Mouse (Mus musculus) myocyte (in vitro differentiated cells): Measurements from ENCODE around the gene Rpl38. TPM values are rescaled to one million over a fixed set of nuclear protein-coding genes. Genes with fewer than 3 reads are reported as not detected.

Source experiments
- H3K27me3 ChIP-seq: one replicate; pipeline ENCODE4 v1.6.1; 2011; ENCODE audit not compliant: control insufficient read depth, insufficient read depth, insufficient read length
- H3K36me3 ChIP-seq: one replicate; pipeline ENCODE4 v1.6.1; 2011; ENCODE audit not compliant: control insufficient read depth, insufficient read depth
- H3K4me2 ChIP-seq: one replicate; pipeline ENCODE4 v1.6.1; 2011; ENCODE audit warnings: low read depth, control low read depth
- H3K4me3 ChIP-seq: one replicate; pipeline ENCODE4 v1.5.1; 2011; ENCODE audit warnings: mild to moderate bottlenecking, control low read depth, moderate library complexity
- H3K79me2 ChIP-seq: one replicate; pipeline ENCODE4 v1.6.1; 2011; ENCODE audit not compliant: control insufficient read depth, insufficient read depth
- H3ac ChIP-seq: one replicate; pipeline ENCODE4 v1.6.1; 2011; ENCODE audit not compliant: control insufficient read depth, insufficient read length
- CEBPB ChIP-seq: IDR thresholded peaks from 2 replicates; pipeline ENCODE4 v1.6.1; 2011; ENCODE audit warnings: mild to moderate bottlenecking, moderate library complexity; ENCODE audit not compliant: poor library complexity, insufficient read depth, severe bottlenecking
- E2F4 ChIP-seq: IDR thresholded peaks from one replicate; pipeline ENCODE4 v1.6.1; 2011; ENCODE audit warnings: mild to moderate bottlenecking, control low read depth, moderate library complexity; ENCODE audit not compliant: insufficient read depth
- MAX ChIP-seq: IDR thresholded peaks from one replicate; pipeline ENCODE4 v1.6.1; 2011; ENCODE audit warnings: low read depth, mild to moderate bottlenecking, control low read depth
- MYOD1 ChIP-seq, 3 experiments: IDR thresholded peaks; one replicate each; pipeline ENCODE4 v1.6.1; 2011; ENCODE audit warnings: control low read depth in 2 of 3, low read depth in 2 of 3, mild to moderate bottlenecking in 2 of 3, moderate library complexity in 1 of 3; ENCODE audit not compliant: insufficient read length in 2 of 3, control insufficient read depth in 1 of 3
- MYOG ChIP-seq, 3 experiments: IDR thresholded peaks; one replicate each; pipeline ENCODE4 v1.6.1; 2011; ENCODE audit warnings: control low read depth in 2 of 3, low read depth in 2 of 3, mild to moderate bottlenecking in 2 of 3; ENCODE audit not compliant: insufficient read length in 2 of 3, control insufficient read depth in 1 of 3, insufficient read depth in 1 of 3
- POLR2A ChIP-seq: IDR thresholded peaks from one replicate; pipeline ENCODE4 v1.6.1; 2011; ENCODE audit warnings: low read depth, mild to moderate bottlenecking, control low read depth, moderate library complexity; ENCODE audit not compliant: insufficient read length
- POLR2AphosphoS2 ChIP-seq: IDR thresholded peaks from one replicate; pipeline ENCODE4 v1.6.1; 2011; ENCODE audit warnings: low read depth, control low read depth; ENCODE audit not compliant: insufficient read length
- REST ChIP-seq: IDR thresholded peaks from one replicate; pipeline ENCODE4 v1.6.1; 2011; ENCODE audit warnings: mild to moderate bottlenecking, control low read depth, moderate library complexity; ENCODE audit not compliant: insufficient read depth, insufficient read length
- SRF ChIP-seq: IDR thresholded peaks from one replicate; pipeline ENCODE4 v1.6.1; 2011; ENCODE audit warnings: low read depth; ENCODE audit not compliant: control insufficient read depth, insufficient read length
- TCF12 ChIP-seq: IDR thresholded peaks from one replicate; pipeline ENCODE4 v1.6.1; 2011; ENCODE audit warnings: mild to moderate bottlenecking, control low read depth; ENCODE audit not compliant: poor library complexity, insufficient read depth, severe bottlenecking
- TCF3 ChIP-seq: IDR thresholded peaks from one replicate; pipeline ENCODE4 v1.6.1; 2011; ENCODE audit warnings: low read depth, control low read depth; ENCODE audit not compliant: insufficient read length
- USF1 ChIP-seq: IDR thresholded peaks from one replicate; pipeline ENCODE4 v1.6.1; 2011; ENCODE audit warnings: low read depth, mild to moderate bottlenecking, control low read depth, moderate library complexity
- polyA plus RNA-seq: library from polyadenylated mRNA; unstranded; fragments of >200 nt; fragmentation: generic; extraction: Trizol; gene quantifications from one replicate; pipeline ENCODE4 v1.2.1, GENCODE M21; 2012; ENCODE audit warnings: missing spikeins

Rpl38 gene
- polyA plus RNA-seq, 1 experiment, result 3,783 TPM

DNA sequence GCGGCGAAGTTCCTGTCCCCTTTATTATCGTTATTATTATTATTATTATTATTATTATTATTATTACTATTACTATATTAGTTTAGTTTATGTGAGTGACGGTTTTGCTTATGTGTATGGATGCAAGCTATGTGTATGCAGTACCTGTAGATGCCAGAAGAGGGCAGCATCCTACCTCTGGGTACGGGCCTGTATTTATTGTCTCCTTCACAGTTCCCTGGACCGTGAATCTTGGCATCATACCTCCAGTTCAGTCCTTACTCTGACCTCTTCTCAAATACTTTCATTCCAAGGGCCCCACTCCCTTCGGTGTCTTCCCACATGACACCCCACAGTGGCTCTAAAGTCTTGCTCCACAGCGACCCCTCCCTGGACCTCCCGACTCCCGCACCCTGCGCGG lies 40.3 kb upstream of the Rpl38 start:
- H3K79me2 ChIP-seq, result no peaks in the 10 kb centered on the region
- no peak overlapping the region for H3ac ChIP-seq
- H3K27me3 ChIP-seq, result peaks cover 8% of the 10 kb centered on the region
- TF ChIP-seq SRF (no peak), POLR2A (no peak), MAX (no peak), REST (no peak), CEBPB (no peak), POLR2AphosphoS2 (no peak), TCF3 (no peak), MYOG (IDR thresholded peaks at IDR 0.05; ENCODE audit: control insufficient read depth in 1 of 3, insufficient read depth in 1 of 3, insufficient read length in 2 of 3, low read depth in 2 of 3) (no peak), TCF12 (no peak), USF1 (no peak), MYOD1 (IDR thresholded peaks at IDR 0.05; ENCODE audit: control insufficient read depth in 1 of 3, insufficient read length in 2 of 3, low read depth in 2 of 3) (no peak), E2F4 (no peak)
- H3K4me3 ChIP-seq, result no peak overlapping the region
- H3K36me3 ChIP-seq, result no peaks in the 10 kb centered on the region
- no peak overlapping the region for H3K4me2 ChIP-seq

- no peak overlapping the region for H3K4me3 ChIP-seq
- H3K79me2 ChIP-seq, result no peaks in the 10 kb centered on the region
- no peak for TF ChIP-seq MYOD1 (IDR thresholded peaks at IDR 0.05; ENCODE audit: control insufficient read depth in 1 of 3, insufficient read length in 2 of 3, low read depth in 2 of 3)
- TF ChIP-seq TCF12, result no peak
- no peak for TF ChIP-seq SRF
- TF ChIP-seq REST, result no peak
- no peak for TF ChIP-seq E2F4
- TF ChIP-seq POLR2A, result no peak
- no peak for TF ChIP-seq CEBPB
- no peak for TF ChIP-seq TCF3
- no peak for TF ChIP-seq MYOG (IDR thresholded peaks at IDR 0.05; ENCODE audit: control insufficient read depth in 1 of 3, insufficient read depth in 1 of 3, insufficient read length in 2 of 3, low read depth in 2 of 3)
- TF ChIP-seq POLR2AphosphoS2, result no peak
- TF ChIP-seq MAX, result no peak
- TF ChIP-seq USF1, result no peak
- no peak overlapping the region for H3K4me2 ChIP-seq
- H3ac ChIP-seq, result no peak overlapping the region
- H3K27me3 ChIP-seq, result peaks cover 15% of the 10 kb centered on the region
- H3K36me3 ChIP-seq, result no peaks in the 10 kb centered on the region
Observed at GRCm38 (mm10) chr11:114630044-114630443, 38.3 kb upstream of the Rpl38 start.

- Histone ChIP-seq H3K4me2 (no peak overlapping the region), H3K27me3 (peaks cover 15% of the 10 kb centered on the region), H3K4me3 (no peak overlapping the region), H3K36me3 (no peaks in the 10 kb centered on the region), H3K79me2 (no peaks in the 10 kb centered on the region), H3ac (no peak overlapping the region)
- no peak for TF ChIP-seq SRF
Observed at GRCm38 (mm10) chr11:114632266-114632665, 36.1 kb upstream of the Rpl38 start.

GRCm38 (mm10) chr11:114636292-114636691 lies 32.0 kb upstream of the Rpl38 start:
- H3ac ChIP-seq, result no peak overlapping the region
- no peaks in the 10 kb centered on the region for H3K79me2 ChIP-seq
- no peak for TF ChIP-seq POLR2AphosphoS2
- TF ChIP-seq E2F4, result no peak
- TF ChIP-seq CEBPB, result no peak
- H3K27me3 ChIP-seq, result peaks cover 38% of the 10 kb centered on the region
- no peak overlapping the region for H3K4me2 ChIP-seq
- H3K4me3 ChIP-seq, result no peak overlapping the region
- no peaks in the 10 kb centered on the region for H3K36me3 ChIP-seq

- TF ChIP-seq MAX, result no peak
- no peak for TF ChIP-seq TCF12
- TF ChIP-seq USF1, result no peak
- no peak for TF ChIP-seq TCF3
- no peak for TF ChIP-seq POLR2AphosphoS2
- no peak for TF ChIP-seq CEBPB
- no peak for TF ChIP-seq MYOD1 (IDR thresholded peaks at IDR 0.05; ENCODE audit: control insufficient read depth in 1 of 3, insufficient read length in 2 of 3, low read depth in 2 of 3)
- no peak for TF ChIP-seq SRF
- no peak for TF ChIP-seq POLR2A
- TF ChIP-seq REST, result no peak
- no peak for TF ChIP-seq MYOG (IDR thresholded peaks at IDR 0.05; ENCODE audit: control insufficient read depth in 1 of 3, insufficient read depth in 1 of 3, insufficient read length in 2 of 3, low read depth in 2 of 3)
- TF ChIP-seq E2F4, result no peak
- H3K27me3 ChIP-seq, result peaks cover 31% of the 10 kb centered on the region
- no peaks in the 10 kb centered on the region for H3K36me3 ChIP-seq
- no peak overlapping the region for H3K4me3 ChIP-seq
- no peak overlapping the region for H3K4me2 ChIP-seq
- H3ac ChIP-seq, result no peak overlapping the region
- H3K79me2 ChIP-seq, result no peaks in the 10 kb centered on the region
Observed at GRCm38 (mm10) chr11:114636727-114637505, 31.4 kb upstream of the Rpl38 start.
